Mouse (Mus musculus) right cerebral cortex, postnatal 4 days (tissue): ENCODE results near the gene Ccdc187.

Experiments used
- DNase-seq: peaks from one replicate; pipeline ENCODE4 v3.0.0-alpha.2; 2022

Ccdc187 gene

GRCm38 (mm10) chr2:26268216-26268615 lies 26.1 kb downstream of the Ccdc187 start:
- DNase-seq: no peak

- DNase-seq: no peak
Measured at GRCm38 (mm10) chr2:26266066-26266742, 28.2 kb downstream of the Ccdc187 start.

- DNase-seq: no peak
Measured at GRCm38 (mm10) chr2:26265095-26265494, 29.3 kb downstream of the Ccdc187 start.

- no peak for DNase-seq
Measured at GRCm38 (mm10) chr2:26264646-26265045, 29.7 kb downstream of the Ccdc187 start.

DNA sequence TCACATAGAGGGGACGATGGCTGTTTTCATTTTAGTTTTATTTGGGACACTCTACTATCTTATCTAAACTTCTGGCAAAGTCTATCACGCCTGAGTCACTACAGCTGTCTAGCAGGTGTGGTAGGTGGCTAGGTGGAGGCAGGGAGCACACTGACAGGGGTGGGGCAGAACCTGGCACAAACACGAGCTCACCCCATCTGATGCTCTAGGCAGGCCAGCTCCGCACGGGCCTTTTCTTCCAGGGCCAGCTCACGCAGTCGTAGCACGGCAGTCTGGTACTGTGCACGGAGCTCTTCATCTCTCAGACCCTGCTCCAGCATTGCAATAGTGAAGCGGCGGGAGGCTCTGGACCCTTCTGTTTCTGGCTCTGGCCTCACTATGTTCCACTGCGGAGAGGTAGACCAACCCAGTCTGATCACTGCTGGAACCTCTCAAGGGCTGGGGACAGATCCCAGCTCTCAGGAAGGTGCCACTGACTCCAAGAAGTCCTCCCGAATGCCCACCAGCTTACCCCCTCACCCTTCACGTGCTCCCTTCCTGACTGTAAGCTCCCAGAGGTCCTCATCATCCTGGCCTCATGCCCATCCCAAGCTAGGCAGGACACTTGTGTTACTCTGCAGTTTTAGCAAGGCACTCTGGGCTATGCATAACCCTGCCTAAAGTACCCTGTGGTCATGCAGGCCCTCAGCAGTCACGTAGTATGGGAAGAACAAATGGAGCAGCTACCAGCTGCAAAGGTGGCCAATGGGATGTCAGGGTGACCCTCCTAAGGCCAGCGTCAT lies 36.9 kb downstream of the Ccdc187 start:
- no peak for DNase-seq

DNA sequence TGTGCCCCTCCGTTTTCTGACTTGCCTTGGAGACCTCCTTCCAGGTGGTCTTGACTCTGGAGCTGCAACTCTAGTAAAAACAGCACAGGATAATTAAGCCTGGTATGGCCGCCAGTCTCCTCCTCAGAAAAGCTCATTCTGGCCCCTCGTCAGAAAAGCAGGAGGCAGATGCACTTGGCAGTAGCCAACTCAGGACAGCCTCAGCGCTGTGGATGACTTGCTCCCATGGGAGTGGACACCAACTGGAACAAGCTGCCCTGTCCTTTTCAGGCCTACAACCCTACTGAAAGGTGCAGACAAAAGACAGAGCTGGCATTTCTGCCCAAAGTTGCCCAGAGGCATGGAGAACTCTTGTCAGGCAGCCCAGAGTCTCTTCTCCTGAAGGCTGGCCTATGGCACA lies 39.5 kb downstream of the Ccdc187 start:
- DNase-seq: no peak

GRCm38 (mm10) chr2:26252514-26253206 lies 41.7 kb downstream of the Ccdc187 start:
- DNase-seq: no peak

GRCm38 (mm10) chr2:26247531-26247930 lies 46.8 kb downstream of the Ccdc187 start:
- DNase-seq: no peak

DNA sequence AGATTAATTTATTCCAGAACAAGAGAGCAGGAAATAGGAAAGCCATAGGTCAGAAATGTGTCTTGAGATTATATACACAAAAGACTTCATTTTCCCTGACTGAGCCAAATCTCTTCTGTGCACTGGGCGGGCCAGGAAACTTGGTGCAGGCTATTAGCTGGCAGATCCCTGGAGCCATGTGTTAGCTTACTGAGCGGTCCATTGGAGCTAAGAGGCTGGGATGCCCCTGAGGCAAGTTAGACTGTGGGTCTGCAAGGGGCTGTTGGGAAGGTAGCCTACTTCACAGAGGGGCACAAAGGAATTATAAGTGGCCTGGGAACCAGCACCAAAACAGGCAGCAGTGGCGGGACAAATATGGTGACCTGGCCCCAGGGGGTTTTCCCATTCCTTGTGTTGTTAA lies 53.5 kb downstream of the Ccdc187 start:
- no peak for DNase-seq

GRCm38 (mm10) chr2:26240330-26240729 lies 54.0 kb downstream of the Ccdc187 start:
- no peak for DNase-seq

DNA sequence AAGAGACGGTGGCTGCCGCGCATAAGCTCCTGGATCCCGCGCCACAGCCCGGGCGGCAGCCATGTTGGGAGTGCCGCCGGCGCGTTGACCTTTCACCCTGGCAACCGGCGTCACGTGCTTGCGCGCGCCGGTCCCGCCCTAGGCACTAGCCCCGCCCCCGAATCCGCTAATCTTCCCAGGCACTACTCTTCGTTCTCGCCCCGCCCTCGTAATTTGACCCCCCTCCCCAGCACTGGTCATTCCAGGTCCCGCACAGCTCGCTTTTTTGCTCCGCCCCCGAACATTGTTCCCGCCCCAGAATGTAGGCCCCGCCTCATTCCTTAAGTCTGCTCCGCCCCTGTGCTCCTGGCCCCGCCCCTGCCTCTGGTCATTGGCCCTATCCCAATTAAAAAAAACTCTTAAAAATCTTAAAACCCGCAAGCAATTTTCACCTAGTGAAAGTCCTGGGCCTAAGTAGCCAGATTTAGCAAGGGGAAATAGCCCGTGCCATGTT lies 57.0 kb downstream of the Ccdc187 start, which contains the start of gene Qsox2:
TSS of gene Qsox2 (minus strand) at position 236 of the 493 bp plus-strand sequence.
- DNase-seq: peak; percentile 91

GRCm38 (mm10) chr2:26236681-26237289 lies 57.6 kb downstream of the Ccdc187 start:
- DNase-seq: no peak

GRCm38 (mm10) chr2:26234771-26235170 lies 59.6 kb downstream of the Ccdc187 start:
- DNase-seq: no peak

GRCm38 (mm10) chr2:26234253-26234652 lies 60.1 kb downstream of the Ccdc187 start:
- no peak for DNase-seq

DNA sequence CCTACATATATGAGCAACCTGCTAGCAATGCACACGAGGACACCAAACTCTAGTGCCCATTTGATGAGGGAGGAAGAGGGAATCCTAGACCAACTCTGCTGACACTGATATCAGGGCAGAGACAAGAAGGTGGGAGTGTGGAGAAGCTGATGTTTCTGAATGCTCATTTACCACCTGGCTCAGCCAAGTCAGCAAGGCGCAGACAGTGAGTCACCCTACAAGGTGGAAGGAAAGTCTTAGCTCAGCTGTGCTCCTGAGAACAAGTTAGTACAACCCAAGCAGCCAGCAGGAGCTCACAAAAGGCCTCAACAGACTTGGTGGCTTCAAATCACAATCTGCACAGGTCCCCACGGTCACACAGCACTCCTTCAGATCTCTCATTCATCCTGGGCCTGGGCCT lies 63.0 kb downstream of the Ccdc187 start:
- no peak for DNase-seq

- DNase-seq: no peak
Measured at GRCm38 (mm10) chr2:26230253-26230652, 64.1 kb downstream of the Ccdc187 start.

DNA sequence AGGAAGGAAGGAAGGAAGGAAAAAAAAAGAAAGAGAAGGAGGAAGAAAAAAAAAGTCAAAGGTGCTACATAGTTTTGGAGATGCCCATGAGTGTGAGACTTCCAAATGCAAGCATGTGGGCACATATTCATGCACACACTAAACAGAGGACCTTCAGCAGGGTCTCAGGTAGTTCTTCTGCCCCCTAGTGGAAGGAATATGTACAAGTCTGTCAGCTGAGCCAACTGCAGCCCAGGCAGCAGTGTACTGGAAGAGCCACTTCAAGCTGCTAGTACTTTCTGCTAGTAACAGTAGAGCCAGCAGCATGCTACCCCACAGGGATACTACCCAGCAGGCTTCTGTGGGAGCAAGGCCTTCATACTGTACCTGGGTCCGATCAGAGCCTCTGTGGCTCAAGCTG lies 66.6 kb downstream of the Ccdc187 start:
- no peak for DNase-seq

DNA sequence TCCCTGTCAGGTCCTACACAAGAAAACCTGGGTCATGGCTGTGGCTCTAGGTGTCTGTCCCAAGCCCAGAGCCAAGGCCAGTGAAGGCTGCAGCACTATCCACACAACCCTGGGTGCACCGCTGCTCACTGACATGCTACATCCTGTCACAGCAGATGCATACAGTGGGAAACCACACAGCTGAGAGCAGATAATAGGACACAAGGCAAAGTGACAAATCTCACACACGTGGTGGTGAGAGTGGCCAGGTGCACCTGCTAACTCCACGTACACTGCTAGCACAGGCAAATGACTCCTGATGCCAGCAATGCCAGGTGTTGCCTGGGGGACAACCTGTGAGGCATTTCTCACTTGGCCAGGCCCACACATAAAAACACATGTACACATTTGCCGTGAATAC lies 69.1 kb downstream of the Ccdc187 start:
- no peak for DNase-seq

DNA sequence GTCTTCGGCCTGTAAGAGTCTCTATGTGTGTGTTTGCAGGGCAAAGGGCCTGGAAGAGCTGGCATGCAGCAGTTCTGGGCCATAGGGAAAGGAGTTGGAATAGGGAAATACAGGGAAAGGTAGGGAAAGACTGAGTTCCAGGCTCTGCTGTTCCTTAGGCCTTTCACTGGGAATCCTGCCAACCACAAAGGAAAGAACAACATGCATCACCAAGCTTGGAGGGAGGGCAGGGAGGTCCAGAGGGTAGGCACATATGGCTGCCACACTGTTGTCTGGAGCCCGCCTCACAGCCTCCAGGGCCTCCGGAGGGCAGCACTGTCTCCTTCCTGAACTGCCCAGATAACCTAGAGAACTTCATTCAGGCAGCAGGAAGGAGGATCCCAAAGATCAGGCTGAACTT lies 70.4 kb downstream of the Ccdc187 start:
- DNase-seq: no peak

- no peak for DNase-seq
Measured at GRCm38 (mm10) chr2:26214526-26214925, 79.8 kb downstream of the Ccdc187 start.

DNA sequence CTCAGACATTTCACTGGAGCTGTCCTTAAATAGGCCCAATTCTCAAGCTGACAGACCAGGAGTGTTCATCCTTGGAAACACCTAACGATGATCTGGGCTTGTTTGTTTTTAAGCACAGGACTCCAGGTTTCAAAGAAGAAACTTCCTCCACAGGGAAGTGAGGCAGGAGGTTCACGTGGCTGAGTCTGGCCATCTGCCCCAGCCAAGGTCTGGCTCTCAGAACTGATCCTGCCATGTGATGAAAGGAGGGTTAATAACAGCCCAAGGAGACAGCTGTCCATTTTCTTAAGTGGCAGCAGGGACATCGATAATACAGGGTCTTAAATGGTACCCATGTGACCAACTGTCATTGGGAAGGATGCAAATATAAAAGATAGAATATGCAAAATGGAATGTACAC lies 84.8 kb downstream of the Ccdc187 start:
- DNase-seq: no peak

DNA sequence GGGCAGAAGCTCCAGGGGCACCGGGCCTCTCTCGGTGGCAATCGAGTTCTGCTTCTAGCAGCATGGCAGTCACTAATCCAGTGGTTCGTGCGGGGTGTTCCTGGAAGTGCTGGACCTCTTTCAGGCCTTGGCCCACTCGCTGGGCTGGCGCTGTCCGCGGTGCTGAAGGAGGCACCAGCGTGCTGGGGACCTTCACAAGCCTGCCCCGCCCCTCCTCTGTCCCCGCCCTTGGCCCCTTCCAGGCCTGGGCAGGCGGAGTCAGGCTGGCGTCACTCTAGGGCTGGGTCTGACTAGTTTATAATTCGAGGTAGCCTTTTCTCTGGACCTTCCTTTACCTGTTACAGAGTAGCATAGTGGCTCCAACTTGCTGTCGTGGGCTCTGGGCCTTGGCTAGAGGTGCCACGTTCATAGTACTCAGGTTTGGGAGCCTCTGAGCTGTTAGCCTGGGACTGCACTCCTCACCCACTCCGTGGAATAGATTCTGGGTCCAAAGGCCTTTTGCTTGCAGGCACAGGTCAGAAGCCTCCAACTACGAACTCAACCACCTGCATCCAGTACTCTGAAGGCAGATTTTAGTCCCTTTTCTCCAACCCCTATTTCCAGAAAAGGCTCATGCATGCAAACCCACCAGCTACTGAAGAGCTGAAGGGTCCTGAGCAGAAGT lies 86.1 kb downstream of the Ccdc187 start, which contains the start of gene Lhx3:
TSS of gene Lhx3 (minus strand) at position 164 of the 664 bp plus-strand sequence.
- DNase-seq: peak; percentile 75
